Mouse (Mus musculus) adrenal gland, postnatal 36 days (tissue): ENCODE measurements at regions not wholly inside any gene's neighbourhood (a gene's known extent, or its start where the extent isn't known, plus 50 kb on each side); places are given as distances from the start of the nearest gene placed in this dataset.

ENCODE experiments used
- DNase-seq, 2 experiments: peaks; one replicate each; pipeline ENCODE4 v3.0.0; 2021; ENCODE audit warnings: mixed read lengths in 1 of 2

GRCm38 (mm10) chr7:90059629-90060301 is 70.2 kb upstream of the Picalm start:
- DNase-seq, result peak in 1 of 2 experiments; percentile 26

GRCm38 (mm10) chr7:90060343-90061175 is 69.5 kb upstream of the Picalm start:
- DNase-seq, result no peak

- no peak for DNase-seq
Measured at GRCm38 (mm10) chr7:90061701-90062100, 68.3 kb upstream of the Picalm start.

- no peak for DNase-seq
Measured at GRCm38 (mm10) chr7:90062874-90063273, 67.1 kb upstream of the Picalm start.

GRCm38 (mm10) chr7:90064198-90064597 is 65.8 kb upstream of the Picalm start:
- DNase-seq, result no peak

- DNase-seq, result no peak
Measured at GRCm38 (mm10) chr7:90065269-90065955, 64.6 kb upstream of the Picalm start.

- no peak for DNase-seq
Measured at GRCm38 (mm10) chr7:90066275-90066674, 63.7 kb upstream of the Picalm start.

GRCm38 (mm10) chr7:90067961-90068665 is 61.9 kb upstream of the Picalm start:
- DNase-seq, result no peak

GRCm38 (mm10) chr7:90070267-90070666 is 59.7 kb upstream of the Picalm start:
- no peak for DNase-seq

GRCm38 (mm10) chr7:90073865-90074264 is 56.1 kb upstream of the Picalm start:
- no peak for DNase-seq

- DNase-seq, result no peak
Measured at GRCm38 (mm10) chr7:90074592-90074991, 55.4 kb upstream of the Picalm start.

- DNase-seq, result no peak
Measured at GRCm38 (mm10) chr7:90077565-90077964, 52.4 kb upstream of the Picalm start.

- no peak for DNase-seq
Measured at GRCm38 (mm10) chr7:90080083-90080772, 49.8 kb upstream of the Picalm start.
